Mouse (Mus musculus): ENCODE measurements around the gene Cdkal1.

- TF ChIP-seq CHD2 (IDR thresholded peaks at IDR 0.05; ENCODE audit: low read depth, low read length) = no peak
- no peak for TF ChIP-seq ZNF384 (IDR thresholded peaks at IDR 0.05; ENCODE audit: low read depth, low read length)
- TF ChIP-seq HCFC1 (IDR thresholded peaks at IDR 0.05; ENCODE audit: borderline replicate concordance, insufficient read depth, low read length) = no peak
- no peak for TF ChIP-seq MAFK (IDR thresholded peaks at IDR 0.05; ENCODE audit: insufficient read depth, low read depth, low read length)
- no peak for TF ChIP-seq ZC3H11A (IDR thresholded peaks at IDR 0.05; ENCODE audit: borderline replicate concordance, low read depth, low read length)
Measured at GRCm38 (mm10) chr13:29360899-29361298, 494.6 kb downstream of the Cdkal1 start.

Measured in ES-E14 (cell line).